In the genomic region with DNA sequence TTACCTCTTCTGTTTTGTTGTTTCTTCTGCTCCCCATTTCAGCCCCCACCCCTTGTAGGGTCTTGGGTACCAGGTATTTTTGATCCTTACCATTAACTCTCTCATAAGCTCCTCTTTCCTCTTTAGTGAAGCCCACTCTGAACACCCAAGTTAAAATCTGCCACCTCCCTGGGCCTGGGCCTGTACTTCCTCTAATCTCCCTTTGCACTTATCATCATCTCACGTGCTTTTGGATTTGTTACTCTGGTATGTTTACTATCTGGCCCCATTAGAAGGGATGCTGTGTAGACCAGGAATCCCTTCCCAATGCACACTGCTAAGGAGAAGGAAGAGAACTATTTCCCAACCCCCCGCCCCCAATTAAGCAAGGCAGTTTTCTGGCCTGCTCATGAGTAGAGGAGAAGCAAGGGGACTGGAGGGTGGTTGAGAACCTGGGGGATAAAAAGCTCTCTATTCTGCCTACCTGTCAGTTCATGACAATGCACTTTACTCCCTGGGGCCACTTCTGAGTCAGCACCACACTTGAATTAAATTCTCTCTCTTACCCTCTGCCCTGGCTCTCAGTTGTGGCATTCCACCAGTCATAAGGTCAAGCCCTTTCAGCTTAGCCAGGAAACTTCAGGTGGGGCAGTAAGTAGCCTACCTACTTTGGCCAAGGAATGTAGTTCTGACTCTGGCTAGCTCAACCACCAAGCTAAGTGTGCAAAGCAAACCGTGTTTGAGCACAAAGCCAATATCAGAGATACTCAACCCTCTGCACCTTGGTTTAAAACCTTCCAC, we compare ENCODE assay signal across 28 mouse cellular contexts. TPM values are rescaled to one million over a fixed set of nuclear protein-coding genes. Genes with fewer than 3 reads are reported as not detected.
DNase-seq lines count a peak whose midpoint lies in the region; ATAC-seq lines count a peak whose summit lies in the region.
"Had no signal": no experiment of that assay in that cellular context is flagged by ENCODE, and none has a peak within 500 bp of the region (broad histone marks: within the 10 kb centered on the region; RNA-seq: fewer than 3 reads in every experiment).

No protein-coding gene starts in this region.

- no peaks in the 10 kb centered on the region for H3K4me1 ChIP-seq in kidney, embryonic 16.5 days (ENCODE audit: insufficient read depth, low read length)
- H3K4me1 ChIP-seq: embryonic facial prominence, embryonic 13.5 days; forebrain, embryonic 10.5 days; forebrain, embryonic 15.5 days; liver, embryonic 12.5 days; neural tube, embryonic 13.5 days had no signal

- no peaks in the 10 kb centered on the region for H3K36me3 ChIP-seq in kidney, embryonic 16.5 days (ENCODE audit: insufficient read depth, low read length)

- no peak for ATAC-seq in kidney, embryonic 16.5 days (ENCODE audit: low FRiP score, low TSS enrichment)
- ATAC-seq: forebrain, embryonic 15.5 days; intestine, postnatal 0 days; liver, embryonic 12.5 days; liver, postnatal 0 days; Patski had no signal

- no peak overlapping the region for H3K4me2 ChIP-seq in kidney, embryonic 16.5 days (replicated peaks; ENCODE audit: low read depth, low read length)
- H3K4me2 ChIP-seq: embryonic facial prominence, embryonic 13.5 days; forebrain, embryonic 15.5 days; heart, embryonic 13.5 days; hindbrain, embryonic 14.5 days; liver, embryonic 12.5 days; midbrain, embryonic 11.5 days; neural tube, embryonic 13.5 days had no signal

- WGBS in kidney, embryonic 16.5 days: 93% methylated on average over 3 of the region's 3 CpGs

- no peak overlapping the region for H3K27ac ChIP-seq in kidney, embryonic 16.5 days (ENCODE audit: low read length)
- H3K27ac ChIP-seq: embryonic facial prominence, embryonic 13.5 days; forebrain, embryonic 10.5 days; forebrain, embryonic 15.5 days; heart, embryonic 13.5 days; hindbrain, embryonic 14.5 days; liver, embryonic 12.5 days; neural tube, embryonic 13.5 days had no signal

- H3K27me3 ChIP-seq in kidney, embryonic 16.5 days (ENCODE audit: insufficient read depth, low read length): no peaks in the 10 kb centered on the region
- H3K27me3 ChIP-seq: embryonic facial prominence, embryonic 13.5 days; forebrain, embryonic 15.5 days; heart, embryonic 13.5 days; liver, embryonic 12.5 days; neural tube, embryonic 13.5 days; Patski had no signal

- H3K4me3 ChIP-seq in kidney, embryonic 16.5 days (ENCODE audit: low read length): no peak overlapping the region
- H3K4me3 ChIP-seq: embryonic facial prominence, embryonic 13.5 days; forebrain, embryonic 10.5 days; forebrain, embryonic 15.5 days; heart, embryonic 13.5 days; liver, embryonic 12.5 days; neural tube, embryonic 13.5 days had no signal

- no peaks in the 10 kb centered on the region for H3K9me3 ChIP-seq in kidney, embryonic 16.5 days (ENCODE audit: low read length)
- H3K9me3 ChIP-seq: embryonic facial prominence, embryonic 13.5 days; forebrain, embryonic 10.5 days; forebrain, embryonic 15.5 days; G1E; heart, embryonic 13.5 days; liver, embryonic 12.5 days; neural tube, embryonic 13.5 days had no signal

- peak; percentile 49 for DNase-seq in kidney, adult 18-20 months
- peak; percentile 83 for DNase-seq in kidney, adult 9 months
- DNase-seq in kidney, postnatal 36 days: peak; percentile 67 to 85
- DNase-seq in lung, postnatal 25 days (ENCODE audit: low spot score): peak; percentile 56
- DNase-seq in adrenal gland, postnatal 14 days: no peak
- DNase-seq in thymus, postnatal 36 days: no peak
- no peak for DNase-seq in layer of hippocampus, adult 18-20 months (ENCODE audit: low spot score in 2 of 2)
- DNase-seq: adrenal gland, postnatal 25 days; cerebellum, adult 18-20 months; cerebellum, postnatal 10 days; heart, postnatal 10 days; layer of hippocampus, postnatal 36 days; left cerebral cortex, postnatal 4 days; liver, postnatal 0 days had no signal

- H3K9ac ChIP-seq in kidney, embryonic 16.5 days (replicated peaks; ENCODE audit: low read length): no peak overlapping the region
- H3K9ac ChIP-seq: embryonic facial prominence, embryonic 13.5 days; forebrain, embryonic 15.5 days; heart, embryonic 13.5 days; hindbrain, embryonic 14.5 days; liver, embryonic 12.5 days; liver, postnatal 0 days; neural tube, embryonic 13.5 days had no signal

RNA-seq across cellular contexts. Expression of a gene that starts 12.8 kb away (rescaled TPM):
- 55.4 and 58.0 TPM in 2 replicates for polyA plus RNA-seq in kidney, embryonic 16.5 days (2015; fragmentation: Nextera tagmentation; extraction: Ambion mirVana)
- total RNA-seq in adrenal gland, postnatal 14 days (2021): 161 and 180 TPM in 2 replicates
- 10 to 100 TPM; 52.6 to 53.3 TPM for total RNA-seq in layer of hippocampus, adult 18-20 months (2021)

RNA-seq across cellular contexts. Expression of a gene that starts 25.4 kb away (rescaled TPM):
- 0.27 TPM in 1 of 2 replicates, not detected in the other for polyA plus RNA-seq in kidney, embryonic 16.5 days (2015; fragmentation: Nextera tagmentation; extraction: Ambion mirVana)
- total RNA-seq in adrenal gland, postnatal 14 days (2021): 0.90 TPM in 1 of 2 replicates, not detected in the other
- under 1 TPM in 1 of 2 experiments, not detected in 1; 0.77 TPM for total RNA-seq in layer of hippocampus, adult 18-20 months (2021)
- total RNA-seq: adrenal gland, postnatal 25 days; heart, adult 8-10 months; heart, postnatal 10 days; layer of hippocampus, postnatal 36 days; left cerebral cortex, postnatal 4 days had no signal
- polyA plus RNA-seq: brain, embryonic 14.5 days; Patski had no signal

Comparison
In these comparisons a context has a peak if more than half of its experiments do, and no peak if none do; other contexts are left out.
1. DNase-seq: peak in kidney, adult 18-20 months (single experiment), kidney, adult 9 months (single experiment), kidney, postnatal 36 days (2 of 2) and lung, postnatal 25 days (single experiment); none in adrenal gland, postnatal 14 days (single experiment), thymus, postnatal 36 days (0 of 2) and layer of hippocampus, adult 18-20 months (0 of 2).